Mouse (Mus musculus): ENCODE data around the gene Limk1. TPM values are rescaled to one million over a fixed set of nuclear protein-coding genes. Genes with fewer than 3 reads are reported as not detected.
A peak's percentile ranks its signal among the peaks of the same experiment; 100 is the strongest.
"Not testable (repeated sequence)": the region's sequence is repeated elsewhere in the genome, so short reads cannot be mapped to it uniquely, and the experiment has no call there.

Limk1 gene
- polyA plus RNA-seq, 1 experiment from 2014 or later, result 5.4 TPM

DNA sequence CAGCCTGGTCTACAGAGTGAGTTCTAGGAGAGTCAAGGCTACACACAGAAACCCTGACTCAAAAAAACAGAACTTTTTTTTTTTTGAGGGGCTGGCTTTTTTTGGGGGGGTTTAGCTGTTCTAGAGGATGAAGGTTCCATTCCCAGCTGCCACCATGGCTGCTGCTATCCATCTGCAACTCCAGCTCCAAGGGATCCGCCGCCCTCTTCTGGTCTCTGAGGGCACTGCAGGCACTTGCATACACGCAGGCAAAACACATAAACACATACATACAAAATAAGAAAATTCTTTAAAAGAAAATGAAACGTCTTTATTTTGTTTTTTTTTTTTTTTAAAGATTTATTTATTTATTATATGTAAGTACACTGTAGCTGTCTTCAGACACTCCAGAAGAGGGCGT is 37.5 kb downstream of the Limk1 start:
- ATAC-seq (ENCODE audit: insufficient number of reproducible peaks, low FRiP score, low TSS enrichment, low read depth) (no peak), DNase-seq (ENCODE audit: low spot score) (peak; percentile 57)
- no peaks in the 10 kb centered on the region for H3K9me3 ChIP-seq (ENCODE audit: control insufficient read depth, low read length)
- no peaks in the 10 kb centered on the region for H3K4me1 ChIP-seq (ENCODE audit: control insufficient read depth, insufficient read depth, low read length)
- H3K27me3 ChIP-seq (ENCODE audit: control insufficient read depth, insufficient read depth, low read length), result no peaks in the 10 kb centered on the region
- H3K4me3 ChIP-seq (ENCODE audit: low read depth, low read length), result no peak overlapping the region
- no peak overlapping the region for H3K4me2 ChIP-seq (ENCODE audit: low read depth, severe bottlenecking)
- WGBS, result 39% methylated on average over 4 of the region's 5 CpGs
- no peak overlapping the region for H3K27ac ChIP-seq (replicated peaks; ENCODE audit: low read depth, low read length)
- H3K9ac ChIP-seq (ENCODE audit: low read length), result no peak overlapping the region
- H3K36me3 ChIP-seq (ENCODE audit: control insufficient read depth, insufficient read depth, low read length), result no peaks in the 10 kb centered on the region

DNA sequence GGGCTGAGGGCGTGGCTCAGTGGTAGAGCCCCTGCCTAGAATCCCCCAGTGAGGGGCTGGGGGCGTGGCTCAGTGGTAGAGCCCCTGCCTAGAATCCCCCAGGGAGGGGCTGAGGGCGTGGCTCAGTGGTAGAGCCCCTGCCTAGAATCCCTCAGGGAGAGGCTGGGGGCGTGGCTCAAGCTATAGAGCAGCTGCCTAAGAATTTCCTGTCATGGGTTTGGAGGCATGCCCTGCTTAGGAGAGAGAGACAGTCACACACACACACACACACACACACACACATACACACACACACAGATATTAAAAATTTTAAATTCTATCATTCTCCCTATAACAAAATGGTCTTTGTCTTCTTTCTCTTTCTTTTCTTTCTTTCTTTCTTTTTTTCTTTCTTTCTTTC is 39.4 kb downstream of the Limk1 start:
- not testable (repeated sequence) for H3K4me2 ChIP-seq (ENCODE audit: low read depth, severe bottlenecking); H3K27me3 ChIP-seq (ENCODE audit: control insufficient read depth, insufficient read depth, low read length); H3K27ac ChIP-seq (replicated peaks; ENCODE audit: low read depth, low read length); H3K4me3 ChIP-seq (ENCODE audit: low read depth, low read length); H3K9me3 ChIP-seq (ENCODE audit: control insufficient read depth, low read length); DNase-seq (ENCODE audit: low spot score); H3K4me1 ChIP-seq (ENCODE audit: control insufficient read depth, insufficient read depth, low read length); H3K36me3 ChIP-seq (ENCODE audit: control insufficient read depth, insufficient read depth, low read length); ATAC-seq (ENCODE audit: insufficient number of reproducible peaks, low FRiP score, low TSS enrichment, low read depth); H3K9ac ChIP-seq (ENCODE audit: low read length)
- WGBS, result 78% methylated on average over 3 of the region's 4 CpGs

- no peak overlapping the region for H3K9ac ChIP-seq (ENCODE audit: low read length)
- H3K4me1 ChIP-seq (ENCODE audit: control insufficient read depth, insufficient read depth, low read length), result no peaks in the 10 kb centered on the region
- H3K4me2 ChIP-seq (ENCODE audit: low read depth, severe bottlenecking), result no peak overlapping the region
- H3K27me3 ChIP-seq (ENCODE audit: control insufficient read depth, insufficient read depth, low read length), result no peaks in the 10 kb centered on the region
- H3K36me3 ChIP-seq (ENCODE audit: control insufficient read depth, insufficient read depth, low read length), result no peaks in the 10 kb centered on the region
- no peak overlapping the region for H3K4me3 ChIP-seq (ENCODE audit: low read depth, low read length)
- ATAC-seq (ENCODE audit: insufficient number of reproducible peaks, low FRiP score, low TSS enrichment, low read depth) (no peak), DNase-seq (ENCODE audit: low spot score) (no peak)
- H3K9me3 ChIP-seq (ENCODE audit: control insufficient read depth, low read length), result no peaks in the 10 kb centered on the region
- 75% methylated on average over 2 of the region's 2 CpGs for WGBS
- H3K27ac ChIP-seq (replicated peaks; ENCODE audit: low read depth, low read length), result no peak overlapping the region
Measured at GRCm38 (mm10) chr5:134647394-134647793, 41.0 kb downstream of the Limk1 start.

- DNase-seq (ENCODE audit: low spot score) (no peak), ATAC-seq (ENCODE audit: insufficient number of reproducible peaks, low FRiP score, low TSS enrichment, low read depth) (no peak)
- H3K36me3 ChIP-seq (ENCODE audit: control insufficient read depth, insufficient read depth, low read length), result no peaks in the 10 kb centered on the region
- H3K4me1 ChIP-seq (ENCODE audit: control insufficient read depth, insufficient read depth, low read length), result no peaks in the 10 kb centered on the region
- no peaks in the 10 kb centered on the region for H3K27me3 ChIP-seq (ENCODE audit: control insufficient read depth, insufficient read depth, low read length)
- H3K27ac ChIP-seq (replicated peaks; ENCODE audit: low read depth, low read length), result no peak overlapping the region
- no peak overlapping the region for H3K4me3 ChIP-seq (ENCODE audit: low read depth, low read length)
- 67% methylated on average over 4 of the region's 4 CpGs for WGBS
- no peak overlapping the region for H3K4me2 ChIP-seq (ENCODE audit: low read depth, severe bottlenecking)
- H3K9ac ChIP-seq (ENCODE audit: low read length), result no peak overlapping the region
- H3K9me3 ChIP-seq (ENCODE audit: control insufficient read depth, low read length), result no peaks in the 10 kb centered on the region
Measured at GRCm38 (mm10) chr5:134646461-134646860, 41.9 kb downstream of the Limk1 start.

GRCm38 (mm10) chr5:134644643-134645118 is 43.7 kb downstream of the Limk1 start:
- Histone ChIP-seq H3K9ac (ENCODE audit: low read length) (no peak overlapping the region), H3K4me2 (ENCODE audit: low read depth, severe bottlenecking) (no peak overlapping the region), H3K36me3 (ENCODE audit: control insufficient read depth, insufficient read depth, low read length) (no peaks in the 10 kb centered on the region), H3K27me3 (ENCODE audit: control insufficient read depth, insufficient read depth, low read length) (no peaks in the 10 kb centered on the region), H3K9me3 (ENCODE audit: control insufficient read depth, low read length) (no peaks in the 10 kb centered on the region), H3K4me3 (ENCODE audit: low read depth, low read length) (no peak overlapping the region), H3K27ac (replicated peaks; ENCODE audit: low read depth, low read length) (no peak overlapping the region), H3K4me1 (ENCODE audit: control insufficient read depth, insufficient read depth, low read length) (no peaks in the 10 kb centered on the region)
- ATAC-seq (ENCODE audit: insufficient number of reproducible peaks, low FRiP score, low TSS enrichment, low read depth) (no peak), DNase-seq (ENCODE audit: low spot score) (no peak)
- WGBS, result 77% methylated on average over 8 of the region's 8 CpGs

DNA sequence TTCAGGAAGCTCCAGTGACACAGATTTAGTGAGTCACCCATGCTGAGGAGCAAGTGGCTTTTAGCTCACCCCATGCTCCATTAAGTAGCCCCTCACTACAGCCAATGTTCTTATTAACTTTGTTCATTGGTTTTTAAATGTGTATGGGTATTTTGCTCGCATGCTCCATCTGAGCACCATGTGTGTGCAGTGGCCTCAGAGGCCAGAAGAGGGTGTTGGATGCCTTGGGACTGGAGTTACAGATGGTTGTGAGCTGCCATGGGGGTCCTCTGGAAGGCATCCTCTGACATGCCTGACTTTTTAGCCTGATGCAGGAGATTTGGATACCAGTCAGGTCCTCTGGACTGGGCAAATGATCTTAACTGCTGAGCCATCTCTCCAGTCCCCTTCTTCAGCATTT is 44.3 kb downstream of the Limk1 start:
- Histone ChIP-seq H3K4me2 (ENCODE audit: low read depth, severe bottlenecking) (no peak overlapping the region), H3K27ac (replicated peaks; ENCODE audit: low read depth, low read length) (no peak overlapping the region), H3K27me3 (ENCODE audit: control insufficient read depth, insufficient read depth, low read length) (no peaks in the 10 kb centered on the region), H3K4me3 (ENCODE audit: low read depth, low read length) (no peak overlapping the region), H3K9ac (ENCODE audit: low read length) (no peak overlapping the region), H3K4me1 (ENCODE audit: control insufficient read depth, insufficient read depth, low read length) (no peaks in the 10 kb centered on the region), H3K36me3 (ENCODE audit: control insufficient read depth, insufficient read depth, low read length) (no peaks in the 10 kb centered on the region), H3K9me3 (ENCODE audit: control insufficient read depth, low read length) (no peaks in the 10 kb centered on the region)
- no peak for ATAC-seq (ENCODE audit: insufficient number of reproducible peaks, low FRiP score, low TSS enrichment, low read depth)
- no peak for DNase-seq (ENCODE audit: low spot score)
- 71% methylated on average over 1 of the region's 1 CpGs for WGBS

GRCm38 (mm10) chr5:134640371-134640770 is 48.0 kb downstream of the Limk1 start:
- Histone ChIP-seq H3K4me1 (ENCODE audit: control insufficient read depth, insufficient read depth, low read length) (peaks cover 6% of the 10 kb centered on the region), H3K36me3 (ENCODE audit: control insufficient read depth, insufficient read depth, low read length) (peaks cover 5% of the 10 kb centered on the region; the same call in 1 of the 2 replicates), H3K9ac (ENCODE audit: low read length) (no peak overlapping the region), H3K9me3 (ENCODE audit: control insufficient read depth, low read length) (no peaks in the 10 kb centered on the region), H3K27me3 (ENCODE audit: control insufficient read depth, insufficient read depth, low read length) (no peaks in the 10 kb centered on the region), H3K4me3 (ENCODE audit: low read depth, low read length) (no peak overlapping the region), H3K27ac (replicated peaks; ENCODE audit: low read depth, low read length) (no peak overlapping the region), H3K4me2 (ENCODE audit: low read depth, severe bottlenecking) (no peak overlapping the region)
- ATAC-seq (ENCODE audit: insufficient number of reproducible peaks, low FRiP score, low TSS enrichment, low read depth), result no peak
- no peak for DNase-seq (ENCODE audit: low spot score)
- 86% methylated on average over 3 of the region's 3 CpGs for WGBS

- under 1% methylated on average over 52 of the region's 52 CpGs for WGBS
- H3K4me2 ChIP-seq (ENCODE audit: low read depth, severe bottlenecking), result peak within 1 kb of the TSS; percentile 60
- no peaks in the 10 kb centered on the region for H3K9me3 ChIP-seq (ENCODE audit: control insufficient read depth, low read length)
- DNase-seq (ENCODE audit: low spot score) (peak; percentile 98), ATAC-seq (ENCODE audit: insufficient number of reproducible peaks, low FRiP score, low TSS enrichment, low read depth) (peak; percentile 91)
- peak within 1 kb of the TSS; percentile 85 for H3K4me3 ChIP-seq (ENCODE audit: low read depth, low read length)
- H3K27me3 ChIP-seq (ENCODE audit: control insufficient read depth, insufficient read depth, low read length), result no peaks in the 10 kb centered on the region
- peak within 1 kb of the TSS; percentile 99 for H3K9ac ChIP-seq (ENCODE audit: low read length)
- H3K27ac ChIP-seq (replicated peaks; ENCODE audit: low read depth, low read length), result peak within 1 kb of the TSS; percentile 91
- H3K36me3 ChIP-seq (ENCODE audit: control insufficient read depth, insufficient read depth, low read length), result peaks cover 12% of the 10 kb centered on the region; the same call in 1 of the 2 replicates
- peaks cover 6% of the 10 kb centered on the region for H3K4me1 ChIP-seq (ENCODE audit: control insufficient read depth, insufficient read depth, low read length)
Measured at GRCm38 (mm10) chr5:134639269-134639682, 49.1 kb downstream of the Limk1 start, which contains the start of gene Eif4h. Gene Eif4h, minus strand, starts transcription at chr5:134639490.

All from limb, embryonic 11.5 days (tissue).